Mouse (Mus musculus) cerebellum, adult 2 months (tissue): ENCODE measurements around the gene Nim1k.
"Not testable (repeated sequence)": the region's sequence is repeated elsewhere in the genome, so short reads cannot be mapped to it uniquely, and the experiment has no call there.

Source experiments
- CTCF ChIP-seq: fragments of 200-500 bp; IDR thresholded peaks from 2 replicates; pipeline ENCODE4 v1.5.1; 2011; ENCODE audit warnings: low read depth, mild to moderate bottlenecking, control low read depth, low read length, moderate library complexity, borderline replicate concordance; ENCODE audit not compliant: insufficient read depth
- POLR2A ChIP-seq: fragments of 200-500 bp; IDR thresholded peaks from 2 replicates; pipeline ENCODE4 v1.6.1; 2011; ENCODE audit warnings: low read length, control low read depth, borderline replicate concordance; ENCODE audit not compliant: insufficient read depth

DNA sequence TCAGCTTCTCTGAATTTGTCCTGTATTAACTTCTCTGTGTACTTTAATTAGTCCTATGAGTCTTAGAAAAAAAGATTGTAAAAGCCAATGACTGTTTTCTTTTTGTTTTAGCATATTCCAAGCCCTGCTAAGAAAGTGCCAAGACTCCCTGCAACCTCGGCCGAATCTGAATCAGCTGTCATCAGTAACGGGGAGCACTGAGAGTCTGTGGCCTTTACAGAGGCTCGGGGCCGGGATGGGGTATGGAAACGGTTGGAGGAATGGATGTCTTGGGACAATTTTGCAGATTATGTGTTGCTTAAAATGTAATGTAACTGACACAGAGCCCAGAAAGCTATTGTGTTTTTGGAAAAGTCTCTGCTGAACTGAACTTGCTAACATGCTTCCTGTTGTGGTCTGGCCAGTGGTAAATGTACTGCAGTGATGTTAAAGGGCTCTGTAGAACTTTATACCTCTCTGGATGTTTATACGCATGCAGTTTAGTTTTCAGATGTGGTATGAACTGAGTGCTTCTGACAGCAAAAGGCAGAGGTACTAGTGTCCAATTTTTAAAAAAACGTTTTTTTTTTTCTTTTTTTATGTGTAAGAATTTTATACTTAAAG is 49.3 kb downstream of the Nim1k start:
- not testable (repeated sequence) for TF ChIP-seq POLR2A, CTCF
